Mouse (Mus musculus) hindbrain, embryonic 16.5 days (tissue): ENCODE data around the gene Hipk2. TPM values are rescaled to one million over a fixed set of nuclear protein-coding genes. Genes with fewer than 3 reads are reported as not detected.

Experiments
- ATAC-seq: fragments of 200-750 bp; cut with Nextera tagmentation; 2 replicates; pipeline ENCODE4 v1.8.0; 2017; ENCODE audit warnings: moderate TSS enrichment, moderate library complexity
- H3K27ac ChIP-seq: fragments of 300-500 bp; sonication (generic); 2 replicates; pipeline ENCODE4 v1.5.1; 2014; ENCODE audit warnings: low read depth, mild to moderate bottlenecking, control low read depth, low read length, moderate library complexity
- H3K27me3 ChIP-seq: fragments of 300-500 bp; sonication (generic); replicated peaks from 2 replicates; pipeline ENCODE4 v1.6.1; 2014; ENCODE audit warnings: low read length; ENCODE audit not compliant: control insufficient read depth, insufficient read depth
- H3K36me3 ChIP-seq: fragments of 300-500 bp; sonication (generic); 2 replicates; pipeline ENCODE4 v1.6.1; 2014; ENCODE audit warnings: mild to moderate bottlenecking, low read length, moderate library complexity, mixed read lengths; ENCODE audit not compliant: control insufficient read depth, insufficient read depth
- H3K4me1 ChIP-seq: fragments of 300-500 bp; sonication (generic); 2 replicates; pipeline ENCODE4 v1.6.1; 2014; ENCODE audit warnings: low read depth, low read length; ENCODE audit not compliant: control insufficient read depth, insufficient read depth
- H3K4me2 ChIP-seq: fragments of 300-500 bp; sonication (generic); 2 replicates; pipeline ENCODE4 v1.6.1; 2014; ENCODE audit warnings: mild to moderate bottlenecking, low read length, control low read depth, moderate library complexity
- H3K4me3 ChIP-seq: fragments of 300-500 bp; sonication (generic); 2 replicates; pipeline ENCODE4 v1.5.1; 2014; ENCODE audit warnings: mild to moderate bottlenecking, low read length, control low read depth, moderate library complexity
- H3K9ac ChIP-seq: fragments of 300-500 bp; sonication (generic); 2 replicates; pipeline ENCODE4 v1.6.1; 2014; ENCODE audit warnings: low read depth, mild to moderate bottlenecking, control low read depth, low read length, moderate library complexity
- H3K9me3 ChIP-seq: fragments of 300-500 bp; sonication (generic); 2 replicates; pipeline ENCODE4 v1.6.1; 2014; ENCODE audit warnings: mild to moderate bottlenecking, low read length, moderate library complexity; ENCODE audit not compliant: control insufficient read depth
- WGBS: fragments of 180-500 bp; shearing (Covaris S2); extraction: QIAGEN DNeasy Blood & Tissue Kit; methylation state at CpG from one replicate; pipeline ENCODE4 v1.1.7; 2014; 5-methylcytosine and 5-hydroxymethylcytosine counted together
- polyA plus RNA-seq: library from polyadenylated mRNA; unstranded; fragments of >200 nt; fragmentation: Nextera tagmentation; extraction: Ambion mirVana; gene quantifications from 2 replicates; pipeline ENCODE4 v1.2.1, GENCODE M21; 2015

Hipk2 gene
- polyA plus RNA-seq, 1 experiment from 2014 or later: 30.3 TPM

- H3K9ac ChIP-seq: no peak overlapping the region
- H3K36me3 ChIP-seq: peaks cover 23% of the 10 kb centered on the region
- no peaks in the 10 kb centered on the region for H3K4me1 ChIP-seq
- H3K9me3 ChIP-seq: no peaks in the 10 kb centered on the region
- ATAC-seq: no peak
- H3K27me3 ChIP-seq: no peaks in the 10 kb centered on the region
- H3K4me2 ChIP-seq: no peak overlapping the region
- WGBS: 88% methylated on average over 7 of the region's 7 CpGs
- H3K27ac ChIP-seq: no peak overlapping the region
- no peak overlapping the region for H3K4me3 ChIP-seq
Observed at GRCm38 (mm10) chr6:38704264-38704984, 171.5 kb downstream of the Hipk2 start.

DNA sequence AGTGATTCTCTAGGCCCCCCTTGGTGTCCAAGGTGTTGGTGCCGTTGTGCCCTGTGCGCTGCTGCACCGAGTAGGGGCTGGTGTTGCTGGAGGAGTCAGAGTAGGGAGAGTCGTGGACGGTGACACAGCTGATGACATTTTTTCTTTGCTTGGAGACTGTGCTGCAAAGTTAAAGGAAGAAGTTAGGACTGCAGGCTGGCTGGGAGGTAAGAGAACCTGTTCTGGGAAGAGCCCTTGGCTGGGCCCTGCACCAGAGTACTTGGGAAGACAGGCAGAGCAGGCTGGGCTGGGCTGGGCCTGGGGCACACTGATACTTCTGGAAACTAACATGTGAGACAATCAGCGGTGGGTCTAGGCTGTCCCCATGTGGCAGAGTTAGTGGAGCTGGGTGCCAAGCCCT lies 172.4 kb downstream of the Hipk2 start:
- H3K27me3 ChIP-seq: no peaks in the 10 kb centered on the region
- no peaks in the 10 kb centered on the region for H3K9me3 ChIP-seq
- H3K36me3 ChIP-seq: peaks cover 30% of the 10 kb centered on the region
- no peak overlapping the region for H3K4me3 ChIP-seq
- H3K4me1 ChIP-seq: no peaks in the 10 kb centered on the region
- peak; percentile 35; the same call in 1 of the 2 replicates for ATAC-seq
- H3K9ac ChIP-seq: 0 out of 2 replicates have a peak overlapping the region, but pooled peaks have one; percentile 13
- no peak overlapping the region for H3K27ac ChIP-seq
- WGBS: 89% methylated on average over 6 of the region's 6 CpGs
- no peak overlapping the region for H3K4me2 ChIP-seq

DNA sequence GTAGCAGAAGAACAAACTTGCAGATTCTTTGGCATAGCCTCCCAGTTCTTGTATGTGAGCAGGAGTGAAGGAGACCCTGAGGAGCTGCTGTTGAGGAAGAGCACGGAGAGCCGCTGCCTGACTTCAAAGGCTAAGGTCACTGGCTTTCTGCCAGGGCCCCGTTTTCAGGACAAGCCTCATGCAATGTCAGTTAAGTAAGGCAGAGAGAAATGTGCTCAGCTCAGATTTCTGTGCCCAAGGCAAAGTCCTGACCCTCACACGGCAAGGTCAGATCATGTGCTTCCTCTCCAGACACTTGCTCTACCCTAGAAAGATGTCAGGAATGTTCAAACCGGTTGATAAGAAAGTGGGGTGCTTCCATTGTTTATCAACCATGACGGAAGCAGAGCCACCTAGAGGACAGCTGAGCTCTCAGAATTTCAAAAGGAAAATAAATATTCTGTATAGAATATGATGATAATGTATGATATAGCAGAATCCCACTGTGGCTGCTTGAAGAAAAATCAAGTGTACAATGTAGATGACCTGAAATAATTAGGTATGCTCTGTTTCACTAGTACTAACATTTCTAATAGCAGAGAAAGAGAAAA lies 173.1 kb downstream of the Hipk2 start:
- Histone ChIP-seq H3K4me3 (no peak overlapping the region), H3K9ac (no peak overlapping the region), H3K27ac (no peak overlapping the region), H3K9me3 (no peaks in the 10 kb centered on the region), H3K27me3 (no peaks in the 10 kb centered on the region), H3K4me2 (no peak overlapping the region), H3K4me1 (no peaks in the 10 kb centered on the region), H3K36me3 (peaks cover 34% of the 10 kb centered on the region)
- WGBS: 55% methylated on average over 6 of the region's 6 CpGs
- no peak for ATAC-seq

DNA sequence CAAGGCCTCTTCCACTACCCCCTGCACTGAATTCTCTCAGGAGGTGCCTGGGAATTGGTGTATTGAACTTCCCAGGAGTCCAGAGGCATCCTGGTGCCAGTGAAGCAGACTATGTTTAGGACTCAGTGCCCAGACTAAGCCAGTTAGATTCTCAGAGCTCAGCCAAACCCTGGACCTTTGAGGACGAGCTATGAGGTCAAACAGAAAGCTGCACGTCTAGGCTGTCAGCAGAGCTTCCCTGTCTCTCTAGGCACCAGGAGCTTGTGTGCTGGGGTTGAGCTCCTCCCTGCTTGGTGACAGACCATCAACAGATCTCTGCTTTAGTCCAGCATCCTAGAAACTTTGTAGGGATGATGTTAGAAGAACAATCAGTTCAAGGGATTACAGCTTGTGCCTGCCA lies 174.5 kb downstream of the Hipk2 start:
- WGBS: 64% methylated on average over 2 of the region's 2 CpGs
- Histone ChIP-seq H3K27ac (no peak overlapping the region), H3K27me3 (no peaks in the 10 kb centered on the region), H3K9me3 (no peaks in the 10 kb centered on the region), H3K4me2 (no peak overlapping the region), H3K4me3 (no peak overlapping the region), H3K9ac (no peak overlapping the region), H3K4me1 (no peaks in the 10 kb centered on the region), H3K36me3 (peaks cover 36% of the 10 kb centered on the region)
- ATAC-seq: no peak

DNA sequence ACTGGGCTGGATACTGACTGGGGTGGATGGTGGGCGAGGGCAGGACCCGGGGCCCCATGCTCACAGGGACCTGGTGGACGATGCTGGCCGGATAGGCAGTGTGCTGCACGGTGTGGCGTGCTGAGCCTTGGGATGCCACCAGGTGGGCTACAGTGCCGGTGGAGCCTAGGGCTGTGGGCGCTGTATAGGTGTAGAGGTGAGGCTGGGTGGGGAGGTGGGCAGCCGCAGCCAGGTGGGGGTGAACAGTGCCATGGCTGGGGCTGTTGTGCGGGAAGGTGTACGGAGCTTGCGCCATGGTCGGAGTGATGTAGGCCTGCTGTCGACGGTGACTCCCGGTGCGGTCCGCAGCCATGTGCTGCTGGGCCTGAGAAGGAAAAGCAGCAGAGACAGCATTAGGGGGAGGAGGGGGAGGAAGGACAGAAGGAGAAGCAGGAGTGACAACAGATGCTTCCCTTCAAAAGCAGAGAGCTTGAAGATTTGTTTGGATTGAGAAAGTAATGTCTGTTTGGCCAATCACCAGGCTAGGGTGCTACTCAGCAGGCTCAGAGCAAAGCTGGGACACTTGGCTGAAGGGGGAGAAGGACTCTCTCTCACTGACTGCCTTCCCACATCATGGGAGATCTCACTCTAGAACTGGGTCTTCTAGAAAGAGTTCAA lies 177.6 kb downstream of the Hipk2 start:
- H3K27ac ChIP-seq: no peak overlapping the region
- no peaks in the 10 kb centered on the region for H3K27me3 ChIP-seq
- WGBS: 94% methylated on average over 18 of the region's 18 CpGs
- H3K9me3 ChIP-seq: no peaks in the 10 kb centered on the region
- no peak overlapping the region for H3K4me3 ChIP-seq
- no peak overlapping the region for H3K9ac ChIP-seq
- no peaks in the 10 kb centered on the region for H3K4me1 ChIP-seq
- no peak for ATAC-seq
- H3K4me2 ChIP-seq: no peak overlapping the region
- peaks cover 46% of the 10 kb centered on the region for H3K36me3 ChIP-seq

DNA sequence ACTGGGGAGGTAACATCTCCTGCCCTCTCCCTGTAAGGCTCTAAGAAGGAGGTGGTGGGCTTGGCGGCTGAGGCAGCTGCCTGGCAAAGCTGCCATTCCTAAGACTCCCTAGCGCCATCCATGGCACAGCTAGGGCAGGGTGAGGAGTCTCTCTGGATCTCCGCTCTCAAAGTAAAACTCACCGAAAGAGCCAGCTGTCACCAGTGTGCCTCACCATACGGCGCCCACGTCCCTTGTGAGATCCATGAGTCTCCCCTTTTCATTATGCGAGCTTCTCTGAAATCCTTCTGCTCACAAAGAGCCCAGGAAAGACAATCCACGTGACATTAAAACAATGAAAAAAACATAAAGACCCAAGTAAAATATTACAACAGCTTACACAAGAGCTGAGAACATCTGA lies 179.4 kb downstream of the Hipk2 start:
- Histone ChIP-seq H3K36me3 (peaks cover 32% of the 10 kb centered on the region), H3K27ac (no peak overlapping the region), H3K4me1 (no peaks in the 10 kb centered on the region), H3K4me2 (no peak overlapping the region), H3K4me3 (no peak overlapping the region), H3K27me3 (no peaks in the 10 kb centered on the region), H3K9ac (no peak overlapping the region), H3K9me3 (no peaks in the 10 kb centered on the region)
- 78% methylated on average over 9 of the region's 9 CpGs for WGBS
- ATAC-seq: no peak

GRCm38 (mm10) chr6:38695380-38696054 lies 180.4 kb downstream of the Hipk2 start:
- H3K36me3 ChIP-seq: peaks cover 31% of the 10 kb centered on the region
- H3K9me3 ChIP-seq: no peaks in the 10 kb centered on the region
- H3K9ac ChIP-seq: no peak overlapping the region
- H3K27ac ChIP-seq: no peak overlapping the region
- H3K4me2 ChIP-seq: no peak overlapping the region
- peak; percentile 74; the same call in 1 of the 2 replicates for ATAC-seq
- H3K4me1 ChIP-seq: no peaks in the 10 kb centered on the region
- no peak overlapping the region for H3K4me3 ChIP-seq
- no peaks in the 10 kb centered on the region for H3K27me3 ChIP-seq
- WGBS: 29% methylated on average over 9 of the region's 9 CpGs

GRCm38 (mm10) chr6:38692556-38692955 lies 183.4 kb downstream of the Hipk2 start:
- 96% methylated on average over 6 of the region's 6 CpGs for WGBS
- H3K36me3 ChIP-seq: peaks cover 16% of the 10 kb centered on the region
- H3K27me3 ChIP-seq: no peaks in the 10 kb centered on the region
- no peak overlapping the region for H3K9ac ChIP-seq
- H3K4me1 ChIP-seq: no peaks in the 10 kb centered on the region
- H3K27ac ChIP-seq: no peak overlapping the region
- no peaks in the 10 kb centered on the region for H3K9me3 ChIP-seq
- ATAC-seq: no peak
- H3K4me2 ChIP-seq: no peak overlapping the region
- no peak overlapping the region for H3K4me3 ChIP-seq

GRCm38 (mm10) chr6:38691052-38691451 lies 184.9 kb downstream of the Hipk2 start:
- Histone ChIP-seq H3K9me3 (no peaks in the 10 kb centered on the region), H3K4me1 (no peaks in the 10 kb centered on the region), H3K27ac (no peak overlapping the region), H3K27me3 (no peaks in the 10 kb centered on the region), H3K36me3 (peaks cover 10% of the 10 kb centered on the region), H3K4me3 (no peak overlapping the region), H3K9ac (no peak overlapping the region), H3K4me2 (no peak overlapping the region)
- 87% methylated on average over 5 of the region's 5 CpGs for WGBS
- ATAC-seq: no peak
